Mouse (Mus musculus): Measurements from ENCODE around the gene Aig1. TPM values are rescaled to one million over a fixed set of nuclear protein-coding genes. Genes with fewer than 3 reads are reported as not detected.
"Not testable (repeated sequence)": the region's sequence is repeated elsewhere in the genome, so short reads cannot be mapped to it uniquely, and the experiment has no call there.

Aig1 gene
- total RNA-seq (2021) = 10 to 100 TPM; 60.9 to 61.3 TPM
- long read RNA-seq, experiment 1, transcript Aig1-205 (6 exons, 1,554 nt) = major isoform, 28 of 35 reads
- long read RNA-seq, experiment 1, partial matches to known transcripts = 0 of 35 reads
- long read RNA-seq, experiment 1, other reads (novel, unspliced or antisense) = 7 of 35 reads
- long read RNA-seq, experiment 2, transcript Aig1-205 (6 exons, 1,554 nt) = major isoform, 25 of 30 reads
- long read RNA-seq, experiment 2, partial matches to known transcripts = 0 of 30 reads
- long read RNA-seq, experiment 2, other reads (novel, unspliced or antisense) = 5 of 30 reads

GRCm38 (mm10) chr10:13868371-13869321 lies at the start of gene Aig1:
Gene Aig1, minus strand, starts transcription at chr10:13868980.
- H3K27ac ChIP-seq = peak within 1 kb of the TSS; percentile 95
- peak; percentile 23 for TF ChIP-seq CTCF (IDR thresholded peaks at IDR 0.05)
- intact Hi-C loops (cut with DNase I) = loop anchor here (2.0 to 5.0 kb wide), 3 partner anchors 91 to 329 kb away; no protein-coding TSS in a partner anchor
- peak within 1 kb of the TSS; percentile 66 for H3K4me3 ChIP-seq
- DNase-seq (ENCODE audit: extremely low spot score in 1 of 2, low spot score in 2 of 2) = peak; percentile 79 to 80

GRCm38 (mm10) chr10:13916645-13917342 lies 48.0 kb upstream of the Aig1 start:
- Histone ChIP-seq H3K4me3 (no peak overlapping the region), H3K27ac (no peak overlapping the region)
- intact Hi-C loops (cut with DNase I) = no loop called here
- no peak for TF ChIP-seq CTCF (IDR thresholded peaks at IDR 0.05)
- peak; percentile 16 to 20 for DNase-seq (ENCODE audit: extremely low spot score in 1 of 2, low spot score in 2 of 2)

- DNase-seq (ENCODE audit: extremely low spot score in 1 of 2, low spot score in 2 of 2) = no peak
- TF ChIP-seq CTCF (IDR thresholded peaks at IDR 0.05) = no peak
- Histone ChIP-seq H3K4me3 (no peak overlapping the region), H3K27ac (no peak overlapping the region)
- intact Hi-C loops (cut with DNase I) = no loop called here
Observed at GRCm38 (mm10) chr10:13915211-13915610, 46.4 kb upstream of the Aig1 start.

DNA sequence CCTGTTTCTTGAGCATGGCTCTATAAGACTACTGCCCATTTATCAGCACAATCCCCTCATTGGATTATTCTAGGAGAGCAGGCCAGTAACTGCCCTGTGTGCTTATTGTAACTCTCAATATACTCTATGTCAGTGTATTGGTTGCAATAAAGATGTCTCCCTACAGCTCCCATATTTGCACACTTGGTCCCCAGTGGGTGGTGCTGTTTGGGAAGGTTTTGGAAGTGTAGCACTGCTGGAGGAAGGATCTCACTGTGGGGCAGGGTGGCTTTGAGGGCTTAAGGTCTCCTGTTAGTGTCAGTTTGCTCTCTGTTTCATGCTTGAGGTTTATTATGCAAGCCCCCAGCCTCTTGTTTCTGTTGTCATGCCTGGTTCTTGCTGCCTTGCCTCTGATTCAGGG lies 44.9 kb upstream of the Aig1 start:
- Histone ChIP-seq H3K27ac (no peak overlapping the region), H3K4me3 (no peak overlapping the region)
- TF ChIP-seq CTCF (IDR thresholded peaks at IDR 0.05) = peak; percentile 31
- intact Hi-C loops (cut with DNase I) = no loop called here
- peak in 1 of 2 experiments; percentile 10 for DNase-seq (ENCODE audit: extremely low spot score in 1 of 2, low spot score in 2 of 2)

DNA sequence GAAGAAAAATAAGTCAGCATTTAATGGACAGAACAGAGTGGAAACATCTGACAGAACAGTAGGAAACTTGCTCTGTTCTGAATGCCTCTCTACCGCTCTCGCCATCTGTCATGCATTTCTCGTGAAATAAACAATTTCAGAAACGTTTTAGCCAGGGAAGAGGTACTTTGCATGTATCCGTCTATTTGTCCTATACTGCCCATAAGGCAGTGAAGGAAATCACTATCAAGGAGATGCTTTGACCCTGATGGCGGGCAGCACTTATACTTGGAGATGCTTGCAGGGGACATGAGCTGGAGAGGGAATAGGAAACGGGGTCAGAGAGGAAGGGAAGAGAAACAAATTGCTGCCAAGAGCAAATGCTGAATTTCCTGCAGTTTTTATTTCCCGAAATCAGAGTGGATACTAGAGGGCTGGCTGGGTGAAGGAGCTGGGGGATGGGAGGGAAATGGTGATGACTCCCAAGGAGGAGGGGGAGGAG lies 37.5 kb upstream of the Aig1 start:
- Histone ChIP-seq H3K27ac (no peak overlapping the region), H3K4me3 (no peak overlapping the region)
- TF ChIP-seq CTCF (IDR thresholded peaks at IDR 0.05) = no peak
- intact Hi-C loops (cut with DNase I) = no loop called here
- no peak for DNase-seq (ENCODE audit: extremely low spot score in 1 of 2, low spot score in 2 of 2)

DNA sequence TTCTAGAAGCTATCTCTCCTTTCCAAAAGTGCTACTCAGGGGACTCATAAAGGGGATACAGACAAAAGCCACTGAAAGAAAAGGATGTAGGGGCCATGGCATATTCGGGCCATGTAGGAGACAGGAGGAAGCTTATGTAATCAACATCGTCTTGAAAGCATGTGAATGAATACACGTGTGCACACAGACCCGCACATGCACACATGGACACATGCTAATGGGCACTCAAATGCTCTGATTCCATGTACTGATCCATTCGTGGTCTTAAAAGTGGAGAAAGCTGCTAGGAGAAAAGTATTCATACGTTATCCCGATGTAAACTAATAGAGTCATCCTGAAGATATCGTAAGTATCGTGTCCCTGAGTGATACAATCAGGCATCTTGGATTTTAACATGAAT lies 36.8 kb upstream of the Aig1 start:
- intact Hi-C loops (cut with DNase I) = no loop called here
- no peak overlapping the region for H3K4me3 ChIP-seq
- H3K27ac ChIP-seq = no peak overlapping the region
- no peak for TF ChIP-seq CTCF (IDR thresholded peaks at IDR 0.05)
- DNase-seq (ENCODE audit: extremely low spot score in 1 of 2, low spot score in 2 of 2) = no peak

- DNase-seq (ENCODE audit: extremely low spot score in 1 of 2, low spot score in 2 of 2); intact Hi-C loops (cut with DNase I); H3K4me3 ChIP-seq; H3K27ac ChIP-seq: not testable (repeated sequence)
Observed at GRCm38 (mm10) chr10:13892762-13893161, 24.0 kb upstream of the Aig1 start.

DNA sequence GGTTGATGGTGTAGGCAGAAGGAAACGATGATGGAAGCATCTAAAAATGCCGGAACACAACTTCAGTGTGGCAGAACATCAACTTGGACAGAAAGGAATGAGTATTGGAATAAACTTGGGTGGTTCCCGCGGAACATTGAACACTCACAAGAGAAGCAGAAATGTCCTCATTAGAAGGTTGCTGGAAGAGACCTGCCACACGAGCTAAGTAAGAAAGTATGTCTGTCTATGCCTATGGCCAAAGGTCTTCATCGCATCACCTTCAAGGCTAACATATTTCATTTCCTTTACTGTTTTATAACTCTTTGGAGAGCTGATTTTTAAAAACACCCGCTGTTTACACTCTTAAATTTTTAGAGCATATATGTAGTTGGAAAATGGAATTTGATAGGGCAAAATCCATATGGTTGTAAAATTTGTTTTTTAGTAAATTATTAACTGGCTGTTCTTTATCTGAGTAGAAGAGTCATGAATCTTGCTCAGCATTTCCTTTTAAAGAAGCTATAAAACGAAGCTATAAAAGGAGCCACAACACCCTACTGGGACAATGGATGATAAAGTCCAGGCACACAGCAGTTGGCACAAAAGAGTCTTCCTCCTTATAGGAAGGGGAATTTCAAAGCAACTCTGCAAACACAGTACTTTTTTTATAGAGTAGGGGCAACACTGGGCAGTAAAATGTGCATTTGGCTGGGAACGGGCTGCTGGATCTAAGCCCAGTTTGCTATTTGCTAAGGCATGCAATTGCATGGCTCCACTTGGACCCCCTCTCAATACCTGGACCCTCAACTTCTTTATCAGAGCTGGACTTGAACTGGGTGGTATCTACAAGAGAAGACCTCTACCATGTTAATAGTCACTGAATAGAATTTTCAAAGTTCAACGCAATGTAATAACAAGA lies 14.4 kb upstream of the Aig1 start:
- no peak overlapping the region for H3K27ac ChIP-seq
- no peak for DNase-seq (ENCODE audit: extremely low spot score in 1 of 2, low spot score in 2 of 2)
- no peak for TF ChIP-seq CTCF (IDR thresholded peaks at IDR 0.05)
- no peak overlapping the region for H3K4me3 ChIP-seq
- intact Hi-C loops (cut with DNase I) = no loop called here

DNA sequence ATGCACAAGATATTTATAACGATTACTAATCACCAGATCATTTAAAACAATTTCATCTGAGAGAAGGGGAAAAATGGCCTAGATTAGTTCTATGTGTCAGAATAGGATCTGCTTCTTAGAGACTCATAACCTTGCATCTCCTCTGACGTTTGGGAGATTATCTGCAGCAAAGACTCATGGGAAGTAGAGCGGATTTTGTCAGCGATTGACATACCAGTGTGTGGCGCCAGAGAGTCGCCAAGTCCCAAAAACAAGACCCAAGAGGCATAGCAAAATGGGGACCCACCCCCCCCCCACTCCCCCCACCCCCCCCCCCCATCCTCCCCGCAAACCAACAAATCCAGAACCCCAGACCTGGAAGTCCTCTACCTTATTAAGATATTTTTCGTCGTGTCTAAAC lies 13.7 kb upstream of the Aig1 start:
- DNase-seq (ENCODE audit: extremely low spot score in 1 of 2, low spot score in 2 of 2) = no peak
- intact Hi-C loops (cut with DNase I) = no loop called here
- Histone ChIP-seq H3K27ac (no peak overlapping the region), H3K4me3 (no peak overlapping the region)
- TF ChIP-seq CTCF (IDR thresholded peaks at IDR 0.05) = no peak; the same call in 1 of the 2 replicates

GRCm38 (mm10) chr10:13878696-13879095 lies 9.9 kb upstream of the Aig1 start:
- Histone ChIP-seq H3K27ac (no peak overlapping the region), H3K4me3 (no peak overlapping the region)
- DNase-seq (ENCODE audit: extremely low spot score in 1 of 2, low spot score in 2 of 2) = no peak
- intact Hi-C loops (cut with DNase I) = no loop called here
- no peak for TF ChIP-seq CTCF (IDR thresholded peaks at IDR 0.05)

- no peak for TF ChIP-seq CTCF (IDR thresholded peaks at IDR 0.05)
- Histone ChIP-seq H3K4me3 (no peak overlapping the region), H3K27ac (peak overlapping the region; percentile 15; the same call in 1 of the 2 replicates)
- DNase-seq (ENCODE audit: extremely low spot score in 1 of 2, low spot score in 2 of 2) = peak in 1 of 2 experiments; percentile 27
- intact Hi-C loops (cut with DNase I) = no loop called here
Observed at GRCm38 (mm10) chr10:13875038-13875420, 6.2 kb upstream of the Aig1 start.
